Mouse (Mus musculus) stomach, postnatal 0 days (tissue): ENCODE results near the gene Pigo. TPM values are rescaled to one million over a fixed set of nuclear protein-coding genes. Genes with fewer than 3 reads are reported as not detected.

Experiments used
- ATAC-seq: fragments of 200-750 bp; cut with Nextera tagmentation; 2 replicates; pipeline ENCODE4 v1.8.0; 2017; ENCODE audit not compliant: low FRiP score, low TSS enrichment
- DNase-seq: peaks from one replicate; pipeline ENCODE4 v3.0.0-alpha.2; 2016; ENCODE audit warnings: low spot score
- H3K27ac ChIP-seq: fragments of 300-500 bp; sonication (generic); replicated peaks from 2 replicates; pipeline ENCODE4 v1.5.1; 2014; ENCODE audit warnings: mild to moderate bottlenecking, control low read depth
- H3K27me3 ChIP-seq: fragments of 300-500 bp; sonication (generic); 2 replicates; pipeline ENCODE4 v1.6.1; 2014; ENCODE audit warnings: low read length; ENCODE audit not compliant: control insufficient read depth, insufficient read depth
- H3K36me3 ChIP-seq: fragments of 300-500 bp; sonication (generic); 2 replicates; pipeline ENCODE4 v1.6.1; 2014; ENCODE audit warnings: low read length, mixed read lengths; ENCODE audit not compliant: control insufficient read depth, insufficient read depth
- H3K4me1 ChIP-seq: fragments of 300-500 bp; sonication (generic); replicated peaks from 2 replicates; pipeline ENCODE4 v1.6.1; 2014; ENCODE audit warnings: antibody characterized with exemption; ENCODE audit not compliant: control insufficient read depth, insufficient read depth
- H3K4me2 ChIP-seq: fragments of 300-500 bp; sonication (generic); replicated peaks from 2 replicates; pipeline ENCODE4 v1.6.1; 2014; ENCODE audit warnings: low read depth, mild to moderate bottlenecking, control low read depth, moderate library complexity
- H3K4me3 ChIP-seq: fragments of 300-500 bp; sonication (generic); 2 replicates; pipeline ENCODE4 v1.5.1; 2014; ENCODE audit warnings: low read depth, low read length, control low read depth
- H3K9ac ChIP-seq: fragments of 300-500 bp; sonication (generic); 2 replicates; pipeline ENCODE4 v1.6.1; 2014; ENCODE audit warnings: mild to moderate bottlenecking, low read length, control low read depth, mixed read lengths
- H3K9me3 ChIP-seq: fragments of 300-500 bp; sonication (generic); 2 replicates; pipeline ENCODE4 v1.6.1; 2016; ENCODE audit warnings: low read length; ENCODE audit not compliant: control insufficient read depth
- CTCF ChIP-seq: IDR thresholded peaks from 2 replicates; pipeline ENCODE4 v1.5.1; 2016; ENCODE audit warnings: antibody characterized with exemption, low read depth, mild to moderate bottlenecking, moderate library complexity
- EP300 ChIP-seq: optimal IDR thresholded peaks from 2 replicates; pipeline ENCODE3; 2016; ENCODE audit warnings: antibody characterized with exemption
- WGBS: fragments of 180-500 bp; shearing (Covaris S2); extraction: QIAGEN DNeasy Blood & Tissue Kit; methylation state at CpG from one replicate; pipeline ENCODE4 v1.1.7; 2014; 5-methylcytosine and 5-hydroxymethylcytosine counted together
- polyA plus RNA-seq: library from polyadenylated mRNA; unstranded; fragments of >200 nt; fragmentation: Nextera tagmentation; extraction: Ambion mirVana; gene quantifications from 2 replicates; pipeline ENCODE4 v1.2.1, GENCODE M21; 2015

Gene Pigo
- polyA plus RNA-seq, 1 experiment from 2014 or later = 10.3 TPM

- no peak for ATAC-seq
- Histone ChIP-seq H3K36me3 (peaks cover 11% of the 10 kb centered on the region), H3K4me1 (no peaks in the 10 kb centered on the region), H3K4me2 (no peak overlapping the region), H3K9ac (no peak overlapping the region), H3K27me3 (no peaks in the 10 kb centered on the region), H3K27ac (no peak overlapping the region), H3K9me3 (no peaks in the 10 kb centered on the region), H3K4me3 (no peak overlapping the region)
- 80% methylated on average over 6 of the region's 6 CpGs for WGBS
- TF ChIP-seq CTCF (no peak), EP300 (no peak)
- DNase-seq = no peak
These were observed 10.2 kb upstream of the Pigo start for GRCm38 (mm10) chr4:43035851-43036250.

GRCm38 (mm10) chr4:43033481-43033880 lies 7.9 kb upstream of the Pigo start:
- no peaks in the 10 kb centered on the region for H3K27me3 ChIP-seq
- TF ChIP-seq EP300 (no peak), CTCF (no peak)
- no peaks in the 10 kb centered on the region for H3K9me3 ChIP-seq
- 0 out of 2 replicates have a peak, but pooled peaks cover 2% of the 10 kb centered on the region for H3K4me1 ChIP-seq
- H3K27ac ChIP-seq = no peak overlapping the region
- H3K36me3 ChIP-seq = peaks cover 11% of the 10 kb centered on the region
- no peak overlapping the region for H3K4me3 ChIP-seq
- 84% methylated on average over 14 of the region's 14 CpGs for WGBS
- no peak overlapping the region for H3K4me2 ChIP-seq
- DNase-seq (no peak), ATAC-seq (no peak)
- H3K9ac ChIP-seq = no peak overlapping the region

GRCm38 (mm10) chr4:43032501-43032900 lies 6.9 kb upstream of the Pigo start:
- TF ChIP-seq EP300 (no peak), CTCF (no peak)
- no peaks in the 10 kb centered on the region for H3K9me3 ChIP-seq
- H3K9ac ChIP-seq = no peak overlapping the region
- H3K4me1 ChIP-seq = 0 out of 2 replicates have a peak, but pooled peaks cover 2% of the 10 kb centered on the region
- H3K36me3 ChIP-seq = peaks cover 15% of the 10 kb centered on the region
- no peak for DNase-seq
- no peaks in the 10 kb centered on the region for H3K27me3 ChIP-seq
- H3K27ac ChIP-seq = no peak overlapping the region
- ATAC-seq = no peak
- WGBS = 100% methylated on average over 1 of the region's 1 CpGs
- no peak overlapping the region for H3K4me3 ChIP-seq
- H3K4me2 ChIP-seq = no peak overlapping the region

GRCm38 (mm10) chr4:43031237-43031995 lies 5.8 kb upstream of the Pigo start, which contains the start of gene Stoml2:
Gene Stoml2 (minus strand): TSS chr4:43031710.
- Histone ChIP-seq H3K9ac (peak within 1 kb of the TSS; percentile 91), H3K27ac (peak within 1 kb of the TSS; percentile 93), H3K27me3 (no peaks in the 10 kb centered on the region), H3K9me3 (no peaks in the 10 kb centered on the region), H3K4me1 (0 out of 2 replicates have a peak, but pooled peaks cover 2% of the 10 kb centered on the region), H3K36me3 (peaks cover 16% of the 10 kb centered on the region), H3K4me2 (peak within 1 kb of the TSS; percentile 79), H3K4me3 (peak within 1 kb of the TSS; percentile 78)
- 1% methylated on average over 38 of the region's 38 CpGs for WGBS
- peak; percentile 97 for ATAC-seq
- DNase-seq = peak; percentile 95
- TF ChIP-seq EP300 (no peak), CTCF (peak; percentile 65)

- DNase-seq (peak; percentile 59), ATAC-seq (peak; percentile 62)
- Histone ChIP-seq H3K4me1 (0 out of 2 replicates have a peak, but pooled peaks cover 2% of the 10 kb centered on the region), H3K27me3 (no peaks in the 10 kb centered on the region), H3K4me2 (peak overlapping the region; percentile 79), H3K9me3 (no peaks in the 10 kb centered on the region), H3K27ac (peak overlapping the region; percentile 93), H3K36me3 (peaks cover 14% of the 10 kb centered on the region; the same call in 1 of the 2 replicates), H3K9ac (peak overlapping the region; percentile 91), H3K4me3 (peak overlapping the region; percentile 78)
- no peak for TF ChIP-seq CTCF
- WGBS = under 1% methylated on average over 18 of the region's 28 CpGs
These were observed 5.2 kb upstream of the Pigo start for GRCm38 (mm10) chr4:43030780-43031230.

- WGBS = 67% methylated on average over 9 of the region's 9 CpGs
- TF ChIP-seq EP300 (no peak), CTCF (no peak)
- Histone ChIP-seq H3K9me3 (no peaks in the 10 kb centered on the region), H3K27ac (peak overlapping the region; percentile 93), H3K27me3 (no peaks in the 10 kb centered on the region), H3K4me2 (peak overlapping the region; percentile 79), H3K36me3 (peaks cover 12% of the 10 kb centered on the region; the same call in 1 of the 2 replicates), H3K4me3 (peak overlapping the region; percentile 78), H3K9ac (peak overlapping the region; percentile 91), H3K4me1 (0 out of 2 replicates have a peak, but pooled peaks cover 2% of the 10 kb centered on the region)
- ATAC-seq (no peak), DNase-seq (no peak)
These were observed 4.7 kb upstream of the Pigo start for GRCm38 (mm10) chr4:43030352-43030751.
